Mouse (Mus musculus): Measurements from ENCODE around the gene Tuba1b. TPM values are rescaled to one million over a fixed set of nuclear protein-coding genes. Genes with fewer than 3 reads are reported as not detected.
"Not testable (repeated sequence)": the region's sequence is repeated elsewhere in the genome, so short reads cannot be mapped to it uniquely, and the experiment has no call there.

Tuba1b gene
- polyA plus RNA-seq, 1 experiment from 2014 or later: 1,560 TPM

DNA sequence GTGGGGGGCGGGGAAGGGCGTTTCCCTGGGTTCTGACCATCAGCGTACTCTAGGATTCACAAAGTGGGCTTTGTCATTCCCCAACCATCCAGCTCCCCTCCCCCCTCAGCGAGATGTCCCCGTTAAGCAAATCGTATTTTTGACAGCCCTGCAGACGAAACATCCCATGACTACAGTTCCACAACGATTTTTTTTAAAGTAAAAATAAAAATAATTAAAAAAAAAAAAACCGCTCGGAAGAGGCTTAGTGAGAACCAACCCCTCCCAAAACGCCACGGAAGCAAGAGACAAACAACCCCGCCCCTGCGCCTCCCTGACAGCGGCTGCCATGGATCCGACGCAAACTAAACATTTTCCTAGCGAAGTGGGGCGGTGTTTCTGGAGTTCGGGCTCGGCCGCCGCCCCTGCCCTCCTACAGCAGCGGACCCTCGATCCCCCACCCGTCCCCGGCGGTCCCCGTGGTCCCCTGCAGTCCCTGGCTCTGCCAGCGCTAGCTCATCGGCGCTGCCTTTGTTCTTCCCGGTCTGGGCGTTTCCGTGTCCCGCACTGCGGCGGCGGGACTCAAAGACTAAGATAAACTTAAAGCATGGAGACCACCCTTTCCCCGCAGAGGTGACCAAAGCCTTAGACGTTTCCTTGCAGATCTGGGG lies 18.5 kb upstream of the Tuba1b start:
- no peaks in the 10 kb centered on the region for H3K27me3 ChIP-seq (ENCODE audit: control insufficient read depth, insufficient read depth, low read length)
- peaks cover 4 to 14% of the 10 kb centered on the region in 2 experiments; a peak in 2 of 4 replicates for H3K4me1 ChIP-seq (ENCODE audit: control insufficient read depth in 2 of 2, insufficient read depth in 2 of 2, low read length in 2 of 2)
- WGBS: under 1% methylated on average over 41 of the region's 41 CpGs
- peak; percentile 80 for ATAC-seq (ENCODE audit: insufficient number of reproducible peaks, insufficient read depth, low FRiP score, low read depth)
- H3K9ac ChIP-seq (ENCODE audit: low read length): peak overlapping the region; percentile 94
- H3K4me3 ChIP-seq (ENCODE audit: control insufficient read depth in 1 of 2, insufficient read depth in 1 of 2, low read depth in 1 of 2, low read length in 2 of 2): peak overlapping the region; percentile 73 to 90
- H3K27ac ChIP-seq (replicated peaks in 1 of 2; ENCODE audit: control insufficient read depth in 1 of 2, insufficient read depth in 1 of 2, low read depth in 2 of 2, low read length in 2 of 2): peak overlapping the region; percentile 96 to 98
- no peaks in the 10 kb centered on the region for H3K9me3 ChIP-seq (ENCODE audit: control insufficient read depth, low read length)
- H3K36me3 ChIP-seq (ENCODE audit: control insufficient read depth, insufficient read depth, low read length): peaks cover 15% of the 10 kb centered on the region
- H3K4me2 ChIP-seq (ENCODE audit: low read length): peak overlapping the region; percentile 67

DNA sequence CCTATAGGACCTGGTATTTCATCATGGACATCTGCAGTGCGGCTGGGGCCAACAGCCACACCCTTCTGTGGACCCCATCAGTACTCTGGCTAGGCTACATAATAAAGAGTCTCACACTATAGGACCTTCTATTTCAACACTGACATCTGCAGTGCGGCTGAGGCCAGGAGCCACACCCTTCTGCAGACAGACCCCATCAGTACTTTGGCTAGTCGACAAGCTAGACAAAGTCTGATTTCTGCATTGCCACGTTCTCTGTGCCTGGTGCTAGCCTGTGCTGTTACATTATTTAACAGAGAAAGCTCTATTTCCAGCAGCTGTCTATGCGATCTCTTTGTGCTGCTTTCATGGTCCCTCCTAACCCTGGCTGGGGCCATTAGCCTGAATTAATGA lies 17.7 kb upstream of the Tuba1b start:
- Histone ChIP-seq H3K4me3 (ENCODE audit: control insufficient read depth in 1 of 2, insufficient read depth in 1 of 2, low read depth in 1 of 2, low read length in 2 of 2) (peak overlapping the region; percentile 39 to 73), H3K4me2 (ENCODE audit: low read length) (peak overlapping the region; percentile 67), H3K27me3 (ENCODE audit: control insufficient read depth, insufficient read depth, low read length) (no peaks in the 10 kb centered on the region), H3K4me1 (ENCODE audit: control insufficient read depth in 2 of 2, insufficient read depth in 2 of 2, low read length in 2 of 2) (peaks cover 4 to 14% of the 10 kb centered on the region in 2 experiments; a peak in 2 of 4 replicates), H3K9ac (ENCODE audit: low read length) (peak overlapping the region; percentile 94), H3K27ac (replicated peaks in 1 of 2; ENCODE audit: control insufficient read depth in 1 of 2, insufficient read depth in 1 of 2, low read depth in 2 of 2, low read length in 2 of 2) (peak overlapping the region in 1 of 2 experiments; percentile 96; a peak in 1 of 4 replicates), H3K9me3 (ENCODE audit: control insufficient read depth, low read length) (no peaks in the 10 kb centered on the region), H3K36me3 (ENCODE audit: control insufficient read depth, insufficient read depth, low read length) (peaks cover 15% of the 10 kb centered on the region)
- WGBS: 16% methylated on average over 5 of the region's 5 CpGs
- no peak for ATAC-seq (ENCODE audit: insufficient number of reproducible peaks, insufficient read depth, low FRiP score, low read depth)

DNA sequence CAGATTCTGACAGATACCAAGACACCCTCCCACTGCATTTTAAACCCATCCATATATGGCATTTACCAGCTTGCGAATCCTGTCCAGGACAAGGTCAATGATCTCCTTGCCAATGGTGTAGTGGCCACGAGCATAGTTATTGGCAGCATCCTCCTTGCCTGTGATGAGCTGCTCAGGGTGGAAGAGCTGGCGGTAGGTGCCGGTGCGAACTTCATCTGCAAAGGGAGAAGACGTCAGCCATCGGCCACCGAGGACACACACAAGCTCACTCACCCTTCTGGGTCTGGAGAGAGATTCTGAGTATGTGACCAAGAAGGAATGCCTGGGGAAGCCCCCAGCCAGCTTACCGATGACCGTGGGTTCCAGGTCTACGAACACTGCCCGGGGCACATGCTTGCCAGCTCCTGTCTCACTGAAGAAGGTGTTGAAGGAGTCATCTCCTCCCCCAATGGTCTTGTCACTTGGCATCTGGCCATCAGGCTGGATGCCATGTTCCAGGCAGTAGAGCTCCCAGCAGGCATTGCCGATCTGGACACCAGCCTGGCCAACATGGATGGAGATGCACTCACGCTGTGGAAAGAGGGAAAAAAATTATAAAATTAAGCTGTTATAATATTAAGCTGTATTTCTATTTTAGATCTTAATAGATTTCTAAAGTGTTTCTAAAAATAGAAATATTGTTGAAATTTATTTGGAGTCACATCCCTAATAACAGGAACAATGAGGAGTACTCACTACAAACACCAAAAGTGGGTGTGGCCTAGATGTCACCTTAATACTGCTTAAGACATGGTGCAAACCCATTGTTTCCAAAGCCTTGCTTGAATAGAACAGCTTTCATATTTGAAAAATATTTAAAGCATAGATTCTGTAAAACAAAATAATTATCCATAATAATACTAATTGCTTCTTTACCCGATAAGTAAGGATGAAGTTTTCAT lies 17.0 kb upstream of the Tuba1b start:
- not testable (repeated sequence) for H3K27me3 ChIP-seq (ENCODE audit: control insufficient read depth, insufficient read depth, low read length); H3K27ac ChIP-seq (replicated peaks in 1 of 2; ENCODE audit: control insufficient read depth in 1 of 2, insufficient read depth in 1 of 2, low read depth in 2 of 2, low read length in 2 of 2); ATAC-seq (ENCODE audit: insufficient number of reproducible peaks, insufficient read depth, low FRiP score, low read depth); H3K9me3 ChIP-seq (ENCODE audit: control insufficient read depth, low read length)
- peak overlapping the region; percentile 39 to 73 for H3K4me3 ChIP-seq (ENCODE audit: control insufficient read depth in 1 of 2, insufficient read depth in 1 of 2, low read depth in 1 of 2, low read length in 2 of 2)
- peak overlapping the region; percentile 94 for H3K9ac ChIP-seq (ENCODE audit: low read length)
- H3K4me2 ChIP-seq (ENCODE audit: low read length): peak overlapping the region; percentile 67
- peaks cover 4 to 14% of the 10 kb centered on the region in 2 experiments; a peak in 2 of 4 replicates for H3K4me1 ChIP-seq (ENCODE audit: control insufficient read depth in 2 of 2, insufficient read depth in 2 of 2, low read length in 2 of 2)
- 69% methylated on average over 11 of the region's 15 CpGs for WGBS
- peaks cover 15% of the 10 kb centered on the region for H3K36me3 ChIP-seq (ENCODE audit: control insufficient read depth, insufficient read depth, low read length)

DNA sequence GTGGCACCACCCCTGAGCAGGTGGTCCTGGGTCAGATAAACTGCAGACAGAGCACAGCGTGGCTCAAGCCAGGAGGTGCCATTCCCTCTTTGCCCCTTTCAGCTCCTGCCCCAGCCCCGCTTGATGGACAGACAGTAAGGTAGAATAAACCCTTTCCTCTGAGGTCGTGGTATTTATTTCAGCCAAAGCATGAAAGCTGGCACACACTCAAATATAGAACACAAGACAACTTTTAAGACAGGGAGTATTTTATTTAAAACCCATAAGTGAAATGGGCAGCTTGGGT lies 15.2 kb upstream of the Tuba1b start:
- H3K4me3 ChIP-seq (ENCODE audit: control insufficient read depth in 1 of 2, insufficient read depth in 1 of 2, low read depth in 1 of 2, low read length in 2 of 2): no peak overlapping the region
- H3K27me3 ChIP-seq (ENCODE audit: control insufficient read depth, insufficient read depth, low read length): no peaks in the 10 kb centered on the region
- H3K9ac ChIP-seq (ENCODE audit: low read length): no peak overlapping the region
- 0 out of 2 replicates have a peak, but pooled peaks cover 3% of the 10 kb centered on the region for H3K9me3 ChIP-seq (ENCODE audit: control insufficient read depth, low read length)
- peaks cover 2 to 10% of the 10 kb centered on the region in 2 experiments; a peak in 2 of 4 replicates for H3K4me1 ChIP-seq (ENCODE audit: control insufficient read depth in 2 of 2, insufficient read depth in 2 of 2, low read length in 2 of 2)
- 71% methylated on average over 3 of the region's 3 CpGs for WGBS
- H3K27ac ChIP-seq (replicated peaks in 1 of 2; ENCODE audit: control insufficient read depth in 1 of 2, insufficient read depth in 1 of 2, low read depth in 2 of 2, low read length in 2 of 2): no peak overlapping the region
- no peak for ATAC-seq (ENCODE audit: insufficient number of reproducible peaks, insufficient read depth, low FRiP score, low read depth)
- no peak overlapping the region for H3K4me2 ChIP-seq (ENCODE audit: low read length)
- H3K36me3 ChIP-seq (ENCODE audit: control insufficient read depth, insufficient read depth, low read length): peaks cover 15% of the 10 kb centered on the region

DNA sequence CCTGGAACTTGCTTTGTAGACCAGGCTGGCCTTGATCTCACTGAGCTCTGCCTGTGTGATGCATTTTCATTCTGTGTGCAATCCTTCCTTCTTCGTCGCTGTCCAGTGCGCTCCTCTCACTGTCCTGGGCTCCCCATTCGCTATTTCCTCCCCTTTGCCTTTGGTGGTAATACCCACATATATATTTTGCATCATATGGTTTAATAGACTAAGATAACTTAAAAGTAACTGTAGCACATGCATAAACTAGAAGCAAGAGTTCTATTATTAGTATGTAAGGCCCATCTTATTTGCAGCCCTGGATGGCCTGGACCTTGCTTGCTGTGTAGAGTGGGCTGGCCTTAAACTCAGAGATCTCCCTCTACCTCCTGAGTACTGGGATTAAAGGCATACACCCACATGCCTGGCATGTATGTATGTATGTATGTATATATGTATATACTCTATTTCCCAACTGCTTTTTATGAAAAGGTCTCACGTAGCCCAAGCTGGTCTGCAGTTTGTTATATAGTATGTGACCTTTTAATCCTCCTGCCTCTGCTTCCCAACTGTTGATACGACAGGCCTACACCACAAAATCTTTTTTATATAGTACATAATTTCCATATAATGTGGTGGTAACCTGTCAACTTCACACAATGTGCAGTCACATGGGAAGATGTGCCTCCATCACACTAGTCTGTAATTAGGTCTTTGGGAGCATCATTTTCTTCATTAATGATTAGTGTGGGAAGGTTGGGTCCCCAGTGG lies 14.7 kb upstream of the Tuba1b start:
- Histone ChIP-seq H3K9ac (ENCODE audit: low read length) (no peak overlapping the region), H3K27me3 (ENCODE audit: control insufficient read depth, insufficient read depth, low read length) (no peaks in the 10 kb centered on the region), H3K36me3 (ENCODE audit: control insufficient read depth, insufficient read depth, low read length) (peaks cover 15% of the 10 kb centered on the region), H3K9me3 (ENCODE audit: control insufficient read depth, low read length) (0 out of 2 replicates have a peak, but pooled peaks cover 3% of the 10 kb centered on the region), H3K4me2 (ENCODE audit: low read length) (no peak overlapping the region), H3K4me1 (ENCODE audit: control insufficient read depth in 2 of 2, insufficient read depth in 2 of 2, low read length in 2 of 2) (peaks cover 2 to 9% of the 10 kb centered on the region in 2 experiments; a peak in 2 of 4 replicates), H3K4me3 (ENCODE audit: control insufficient read depth in 1 of 2, insufficient read depth in 1 of 2, low read depth in 1 of 2, low read length in 2 of 2) (no peak overlapping the region), H3K27ac (replicated peaks in 1 of 2; ENCODE audit: control insufficient read depth in 1 of 2, insufficient read depth in 1 of 2, low read depth in 2 of 2, low read length in 2 of 2) (no peak overlapping the region)
- 74% methylated on average over 6 of the region's 6 CpGs for WGBS
- ATAC-seq (ENCODE audit: insufficient number of reproducible peaks, insufficient read depth, low FRiP score, low read depth): no peak

DNA sequence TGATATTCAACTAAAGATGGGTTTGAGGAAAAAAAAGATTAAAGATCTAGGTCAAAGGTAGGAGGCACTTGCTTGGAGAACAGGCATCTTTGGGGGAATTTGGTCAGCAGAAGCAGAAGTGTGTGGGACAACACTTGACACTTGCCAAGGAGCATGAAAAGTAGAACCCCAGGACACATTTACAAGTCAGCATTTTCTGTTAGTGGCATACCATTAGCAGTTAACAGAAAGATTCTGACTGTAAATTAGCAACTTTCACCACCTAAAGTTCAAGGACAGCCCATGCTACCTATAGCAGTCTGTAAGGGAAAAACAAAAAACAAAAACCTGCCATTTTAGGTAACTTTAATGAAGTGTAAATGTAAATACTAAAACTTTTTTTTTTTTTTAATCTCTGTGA lies 14.0 kb upstream of the Tuba1b start:
- Histone ChIP-seq H3K27ac (replicated peaks in 1 of 2; ENCODE audit: control insufficient read depth in 1 of 2, insufficient read depth in 1 of 2, low read depth in 2 of 2, low read length in 2 of 2) (no peak overlapping the region), H3K4me1 (ENCODE audit: control insufficient read depth in 2 of 2, insufficient read depth in 2 of 2, low read length in 2 of 2) (peaks cover 0 to 7% of the 10 kb centered on the region in 2 experiments; a peak in 1 of 4 replicates), H3K4me3 (ENCODE audit: control insufficient read depth in 1 of 2, insufficient read depth in 1 of 2, low read depth in 1 of 2, low read length in 2 of 2) (no peak overlapping the region), H3K9ac (ENCODE audit: low read length) (no peak overlapping the region), H3K36me3 (ENCODE audit: control insufficient read depth, insufficient read depth, low read length) (peaks cover 15% of the 10 kb centered on the region), H3K9me3 (ENCODE audit: control insufficient read depth, low read length) (0 out of 2 replicates have a peak, but pooled peaks cover 3% of the 10 kb centered on the region), H3K27me3 (ENCODE audit: control insufficient read depth, insufficient read depth, low read length) (no peaks in the 10 kb centered on the region), H3K4me2 (ENCODE audit: low read length) (no peak overlapping the region)
- no peak for ATAC-seq (ENCODE audit: insufficient number of reproducible peaks, insufficient read depth, low FRiP score, low read depth)

DNA sequence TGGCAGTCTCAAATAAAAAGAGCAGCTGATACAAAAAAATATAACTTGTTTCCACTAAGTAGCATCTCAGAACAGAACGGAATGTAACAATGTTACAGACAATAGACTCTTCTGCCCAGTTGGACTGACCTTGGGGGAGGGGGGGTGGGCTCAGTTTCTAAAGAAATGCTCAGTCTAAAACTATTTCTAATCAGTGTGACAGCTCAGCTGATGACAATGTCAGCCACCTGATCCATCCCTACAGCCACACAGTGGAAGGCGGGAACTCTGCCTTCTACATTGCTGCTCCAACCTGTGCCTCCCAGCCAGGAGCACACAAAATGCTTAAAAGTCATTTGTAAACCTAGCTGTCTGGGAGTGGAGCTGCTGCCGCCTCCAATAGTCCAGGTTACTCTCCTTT lies 13.5 kb upstream of the Tuba1b start:
- Histone ChIP-seq H3K4me3 (ENCODE audit: control insufficient read depth in 1 of 2, insufficient read depth in 1 of 2, low read depth in 1 of 2, low read length in 2 of 2) (no peak overlapping the region), H3K4me1 (ENCODE audit: control insufficient read depth in 2 of 2, insufficient read depth in 2 of 2, low read length in 2 of 2) (peaks cover 0 to 7% of the 10 kb centered on the region in 2 experiments; a peak in 1 of 4 replicates), H3K9me3 (ENCODE audit: control insufficient read depth, low read length) (0 out of 2 replicates have a peak, but pooled peaks cover 3% of the 10 kb centered on the region), H3K36me3 (ENCODE audit: control insufficient read depth, insufficient read depth, low read length) (peaks cover 15% of the 10 kb centered on the region), H3K9ac (ENCODE audit: low read length) (no peak overlapping the region), H3K27ac (replicated peaks in 1 of 2; ENCODE audit: control insufficient read depth in 1 of 2, insufficient read depth in 1 of 2, low read depth in 2 of 2, low read length in 2 of 2) (no peak overlapping the region), H3K4me2 (ENCODE audit: low read length) (no peak overlapping the region), H3K27me3 (ENCODE audit: control insufficient read depth, insufficient read depth, low read length) (no peaks in the 10 kb centered on the region)
- 49% methylated on average over 3 of the region's 3 CpGs for WGBS
- ATAC-seq (ENCODE audit: insufficient number of reproducible peaks, insufficient read depth, low FRiP score, low read depth): no peak
